Mouse (Mus musculus): ENCODE results near the gene Elmo3. TPM values are rescaled to one million over a fixed set of nuclear protein-coding genes. Genes with fewer than 3 reads are reported as not detected.

Gene Elmo3
- polyA plus RNA-seq, 1 experiment: 1.1 TPM

GRCm38 (mm10) chr8:105303396-105303795 lies 2.0 kb upstream of the Elmo3 start:
- Histone ChIP-seq H3K4me3 (ENCODE audit: insufficient read depth, low read depth, low read length) (no peak overlapping the region), H3K4me1 (ENCODE audit: control insufficient read depth, insufficient read depth, insufficient read length, low read length) (peaks cover 8% of the 10 kb centered on the region; the same call in 1 of the 2 replicates), H3K27ac (replicated peaks; ENCODE audit: low read depth, low read length) (no peak overlapping the region)

GRCm38 (mm10) chr8:105303874-105304273 lies 1.5 kb upstream of the Elmo3 start:
- Histone ChIP-seq H3K4me3 (ENCODE audit: insufficient read depth, low read depth, low read length) (no peak overlapping the region), H3K27ac (replicated peaks; ENCODE audit: low read depth, low read length) (no peak overlapping the region), H3K4me1 (ENCODE audit: control insufficient read depth, insufficient read depth, insufficient read length, low read length) (peaks cover 5% of the 10 kb centered on the region; the same call in 1 of the 2 replicates)

GRCm38 (mm10) chr8:105304325-105305210 lies 833 bp upstream of the Elmo3 start:
- Histone ChIP-seq H3K4me1 (ENCODE audit: control insufficient read depth, insufficient read depth, insufficient read length, low read length) (peaks cover 5% of the 10 kb centered on the region; the same call in 1 of the 2 replicates), H3K27ac (replicated peaks; ENCODE audit: low read depth, low read length) (no peak overlapping the region), H3K4me3 (ENCODE audit: insufficient read depth, low read depth, low read length) (no peak overlapping the region)

GRCm38 (mm10) chr8:105306146-105306691 lies 818 bp downstream of the Elmo3 start:
- Histone ChIP-seq H3K27ac (replicated peaks; ENCODE audit: low read depth, low read length) (no peak overlapping the region), H3K4me1 (ENCODE audit: control insufficient read depth, insufficient read depth, insufficient read length, low read length) (peaks cover 5% of the 10 kb centered on the region; the same call in 1 of the 2 replicates), H3K4me3 (ENCODE audit: insufficient read depth, low read depth, low read length) (no peak overlapping the region)

GRCm38 (mm10) chr8:105307670-105308069 lies 2.3 kb downstream of the Elmo3 start:
- Histone ChIP-seq H3K27ac (replicated peaks; ENCODE audit: low read depth, low read length) (no peak overlapping the region), H3K4me1 (ENCODE audit: control insufficient read depth, insufficient read depth, insufficient read length, low read length) (peaks cover 5% of the 10 kb centered on the region; the same call in 1 of the 2 replicates), H3K4me3 (ENCODE audit: insufficient read depth, low read depth, low read length) (no peak overlapping the region)

- H3K4me3 ChIP-seq (ENCODE audit: insufficient read depth, low read depth, low read length): no peak overlapping the region
- H3K4me1 ChIP-seq (ENCODE audit: control insufficient read depth, insufficient read depth, insufficient read length, low read length): peaks cover 5% of the 10 kb centered on the region; the same call in 1 of the 2 replicates
- H3K27ac ChIP-seq (replicated peaks; ENCODE audit: low read depth, low read length): no peak overlapping the region
Measured at GRCm38 (mm10) chr8:105308428-105308827, 3.0 kb downstream of the Elmo3 start.

- no peak overlapping the region for H3K4me3 ChIP-seq (ENCODE audit: insufficient read depth, low read depth, low read length)
- H3K27ac ChIP-seq (replicated peaks; ENCODE audit: low read depth, low read length): no peak overlapping the region
- H3K4me1 ChIP-seq (ENCODE audit: control insufficient read depth, insufficient read depth, insufficient read length, low read length): peaks cover 5% of the 10 kb centered on the region; the same call in 1 of the 2 replicates
Measured at GRCm38 (mm10) chr8:105309142-105309847, 3.9 kb downstream of the Elmo3 start.

- peaks cover 3% of the 10 kb centered on the region; the same call in 1 of the 2 replicates for H3K4me1 ChIP-seq (ENCODE audit: control insufficient read depth, insufficient read depth, insufficient read length, low read length)
- H3K4me3 ChIP-seq (ENCODE audit: insufficient read depth, low read depth, low read length): no peak overlapping the region
Measured at GRCm38 (mm10) chr8:105310118-105310517, 4.7 kb downstream of the Elmo3 start.

GRCm38 (mm10) chr8:105311718-105312117 lies 6.3 kb downstream of the Elmo3 start:
- Histone ChIP-seq H3K4me1 (ENCODE audit: control insufficient read depth, insufficient read depth, insufficient read length, low read length) (no peaks in the 10 kb centered on the region), H3K27ac (replicated peaks; ENCODE audit: low read depth, low read length) (no peak overlapping the region), H3K4me3 (ENCODE audit: insufficient read depth, low read depth, low read length) (no peak overlapping the region)

More at GRCm38 (mm10) chr8:105310118-105310517, 4.7 kb downstream of the Elmo3 start:
- no peak overlapping the region for H3K27ac ChIP-seq (replicated peaks; ENCODE audit: low read depth, low read length)

GRCm38 (mm10) chr8:105312891-105313481 lies 7.6 kb downstream of the Elmo3 start:
- H3K4me1 ChIP-seq (ENCODE audit: control insufficient read depth, insufficient read depth, insufficient read length, low read length): no peaks in the 10 kb centered on the region
- no peak overlapping the region for H3K27ac ChIP-seq (replicated peaks; ENCODE audit: low read depth, low read length)
- H3K4me3 ChIP-seq (ENCODE audit: insufficient read depth, low read depth, low read length): no peak overlapping the region

GRCm38 (mm10) chr8:105313622-105314402 lies 8.4 kb downstream of the Elmo3 start:
- H3K27ac ChIP-seq (replicated peaks; ENCODE audit: low read depth, low read length): no peak overlapping the region
- H3K4me3 ChIP-seq (ENCODE audit: insufficient read depth, low read depth, low read length): no peak overlapping the region
- H3K4me1 ChIP-seq (ENCODE audit: control insufficient read depth, insufficient read depth, insufficient read length, low read length): no peaks in the 10 kb centered on the region

- Histone ChIP-seq H3K27ac (replicated peaks; ENCODE audit: low read depth, low read length) (no peak overlapping the region), H3K4me1 (ENCODE audit: control insufficient read depth, insufficient read depth, insufficient read length, low read length) (no peaks in the 10 kb centered on the region), H3K4me3 (ENCODE audit: insufficient read depth, low read depth, low read length) (no peak overlapping the region)
Measured at GRCm38 (mm10) chr8:105315073-105315769, 9.8 kb downstream of the Elmo3 start.

GRCm38 (mm10) chr8:105317941-105318340 lies 12.5 kb downstream of the Elmo3 start:
- no peak overlapping the region for H3K27ac ChIP-seq (replicated peaks; ENCODE audit: low read depth, low read length)
- no peaks in the 10 kb centered on the region for H3K4me1 ChIP-seq (ENCODE audit: control insufficient read depth, insufficient read depth, insufficient read length, low read length)
- no peak overlapping the region for H3K4me3 ChIP-seq (ENCODE audit: insufficient read depth, low read depth, low read length)

All from brown adipose tissue, adult 24 weeks (tissue).